Comparison of ENCODE assay signal across 14 mouse cellular contexts in genomic region chr11:11014538-11014937, GRCm38 (mm10).
DNase-seq lines count a peak whose midpoint lies in the region; ATAC-seq lines count a peak whose summit lies in the region.
"Had no signal": no experiment of that assay in that cellular context is flagged by ENCODE, and none has a peak within 500 bp of the region (broad histone marks: within the 10 kb centered on the region; RNA-seq: fewer than 3 reads in every experiment).

No protein-coding gene starts in this region.

- H3K27me3 ChIP-seq in hindbrain, embryonic 13.5 days = no peaks in the 10 kb centered on the region
- no peaks in the 10 kb centered on the region for H3K27me3 ChIP-seq in hindbrain, embryonic 12.5 days
- 0 out of 2 replicates have a peak, but pooled peaks cover 14% of the 10 kb centered on the region for H3K27me3 ChIP-seq in forebrain, embryonic 14.5 days (replicated peaks; ENCODE audit: control insufficient read depth, insufficient read depth, low read length)
- no peaks in the 10 kb centered on the region for H3K27me3 ChIP-seq in neural tube, embryonic 14.5 days (ENCODE audit: control insufficient read depth, insufficient read depth, low read length)
- H3K27me3 ChIP-seq in limb, embryonic 10.5 days (ENCODE audit: low read depth, poor library complexity, severe bottlenecking) = no peaks in the 10 kb centered on the region
- H3K27me3 ChIP-seq: midbrain, embryonic 12.5 days had no signal

- no peak overlapping the region for H3K9ac ChIP-seq in hindbrain, embryonic 13.5 days
- no peak overlapping the region for H3K9ac ChIP-seq in hindbrain, embryonic 12.5 days
- H3K9ac ChIP-seq in forebrain, embryonic 14.5 days (ENCODE audit: low read length) = no peak overlapping the region
- no peak overlapping the region for H3K9ac ChIP-seq in neural tube, embryonic 14.5 days (replicated peaks; ENCODE audit: low read depth, low read length)
- H3K9ac ChIP-seq: midbrain, embryonic 12.5 days had no signal

- H3K4me1 ChIP-seq in hindbrain, embryonic 13.5 days (replicated peaks) = 0 out of 2 replicates have a peak, but pooled peaks cover 4% of the 10 kb centered on the region
- no peaks in the 10 kb centered on the region for H3K4me1 ChIP-seq in hindbrain, embryonic 12.5 days
- no peaks in the 10 kb centered on the region for H3K4me1 ChIP-seq in forebrain, embryonic 14.5 days (ENCODE audit: control insufficient read depth, insufficient read depth, low read length)
- H3K4me1 ChIP-seq in neural tube, embryonic 14.5 days (ENCODE audit: control insufficient read depth, insufficient read depth, low read length) = no peaks in the 10 kb centered on the region
- no peaks in the 10 kb centered on the region for H3K4me1 ChIP-seq in limb, embryonic 10.5 days
- H3K4me1 ChIP-seq: embryonic facial prominence, embryonic 10.5 days; midbrain, embryonic 12.5 days had no signal

- no peak overlapping the region for H3K4me2 ChIP-seq in hindbrain, embryonic 13.5 days
- H3K4me2 ChIP-seq in hindbrain, embryonic 12.5 days (replicated peaks) = no peak overlapping the region
- no peak overlapping the region for H3K4me2 ChIP-seq in forebrain, embryonic 14.5 days (ENCODE audit: low read length)
- H3K4me2 ChIP-seq in neural tube, embryonic 14.5 days (ENCODE audit: low read depth, low read length) = no peak overlapping the region
- H3K4me2 ChIP-seq: midbrain, embryonic 12.5 days had no signal

- 59% methylated on average over 2 of the region's 2 CpGs for WGBS in hindbrain, embryonic 13.5 days
- WGBS in hindbrain, embryonic 12.5 days = 75% methylated on average over 2 of the region's 2 CpGs
- 23% methylated on average over 2 of the region's 2 CpGs for WGBS in forebrain, embryonic 14.5 days
- 37% methylated on average over 2 of the region's 2 CpGs for WGBS in neural tube, embryonic 14.5 days
- WGBS in limb, embryonic 10.5 days = 83% methylated on average over 2 of the region's 2 CpGs

- H3K4me3 ChIP-seq in hindbrain, embryonic 13.5 days = no peak overlapping the region
- no peak overlapping the region for H3K4me3 ChIP-seq in hindbrain, embryonic 12.5 days
- H3K4me3 ChIP-seq in forebrain, embryonic 14.5 days (ENCODE audit: low read depth, low read length) = no peak overlapping the region
- H3K4me3 ChIP-seq in neural tube, embryonic 14.5 days (ENCODE audit: low read depth, low read length) = no peak overlapping the region
- no peak overlapping the region for H3K4me3 ChIP-seq in limb, embryonic 10.5 days
- H3K4me3 ChIP-seq: embryonic facial prominence, embryonic 10.5 days; midbrain, embryonic 12.5 days had no signal

- peak; percentile 88 for DNase-seq in forebrain, embryonic 14.5 days (ENCODE audit: low spot score)
- peak; percentile 62 to 77 for DNase-seq in layer of hippocampus, adult 18-20 months (ENCODE audit: low spot score in 2 of 2)
- DNase-seq in spleen, postnatal 36 days (ENCODE audit: low spot score in 2 of 2) = no peak
- no peak for DNase-seq in limb, embryonic 10.5 days (ENCODE audit: low spot score)
- no peak for DNase-seq in embryo, embryonic 10.5 days (ENCODE audit: low spot score)
- DNase-seq: heart, adult 11 months; heart, postnatal 14 days; kidney, adult 8-10 months had no signal

- no peak overlapping the region for H3K27ac ChIP-seq in hindbrain, embryonic 13.5 days
- no peak overlapping the region for H3K27ac ChIP-seq in hindbrain, embryonic 12.5 days
- no peak overlapping the region for H3K27ac ChIP-seq in forebrain, embryonic 14.5 days (ENCODE audit: low read depth, low read length)
- no peak overlapping the region for H3K27ac ChIP-seq in neural tube, embryonic 14.5 days (ENCODE audit: low read depth, low read length)
- H3K27ac ChIP-seq in limb, embryonic 10.5 days = no peak overlapping the region
- H3K27ac ChIP-seq: embryonic facial prominence, embryonic 10.5 days; midbrain, embryonic 12.5 days had no signal

- no peaks in the 10 kb centered on the region for H3K9me3 ChIP-seq in hindbrain, embryonic 13.5 days
- no peaks in the 10 kb centered on the region for H3K9me3 ChIP-seq in hindbrain, embryonic 12.5 days (replicated peaks)
- no peaks in the 10 kb centered on the region for H3K9me3 ChIP-seq in forebrain, embryonic 14.5 days (replicated peaks; ENCODE audit: control insufficient read depth, low read length)
- no peaks in the 10 kb centered on the region for H3K9me3 ChIP-seq in neural tube, embryonic 14.5 days (ENCODE audit: control insufficient read depth, low read length)
- no peaks in the 10 kb centered on the region for H3K9me3 ChIP-seq in limb, embryonic 10.5 days (replicated peaks)
- H3K9me3 ChIP-seq: embryonic facial prominence, embryonic 10.5 days; midbrain, embryonic 12.5 days had no signal

- H3K36me3 ChIP-seq in hindbrain, embryonic 13.5 days = no peaks in the 10 kb centered on the region
- H3K36me3 ChIP-seq in hindbrain, embryonic 12.5 days = no peaks in the 10 kb centered on the region
- H3K36me3 ChIP-seq in forebrain, embryonic 14.5 days (ENCODE audit: control insufficient read depth, insufficient read depth, low read length) = no peaks in the 10 kb centered on the region
- no peaks in the 10 kb centered on the region for H3K36me3 ChIP-seq in neural tube, embryonic 14.5 days (ENCODE audit: control insufficient read depth, insufficient read depth, low read length)
- H3K36me3 ChIP-seq in limb, embryonic 10.5 days = no peaks in the 10 kb centered on the region
- H3K36me3 ChIP-seq: embryonic facial prominence, embryonic 10.5 days; midbrain, embryonic 12.5 days had no signal

- peak; percentile 77 for ATAC-seq in hindbrain, embryonic 13.5 days (ENCODE audit: low FRiP score)
- ATAC-seq in hindbrain, embryonic 12.5 days (ENCODE audit: low FRiP score) = no peak
- ATAC-seq in forebrain, embryonic 14.5 days = peak; percentile 92
- peak; percentile 86 for ATAC-seq in neural tube, embryonic 14.5 days (ENCODE audit: low read depth)
- ATAC-seq: lung, postnatal 0 days had no signal

Comparison
In these comparisons a context has a peak if more than half of its experiments do, and no peak if none do; other contexts are left out.
1. DNase-seq: peak in forebrain, embryonic 14.5 days (single experiment) and layer of hippocampus, adult 18-20 months (2 of 2); none in spleen, postnatal 36 days (0 of 2), limb, embryonic 10.5 days (single experiment) and embryo, embryonic 10.5 days (single experiment).